Mouse (Mus musculus) lung, embryonic 15.5 days (tissue): ENCODE data around the gene Slfn14. TPM values are rescaled to one million over a fixed set of nuclear protein-coding genes. Genes with fewer than 3 reads are reported as not detected.
"Not testable (repeated sequence)": the region's sequence is repeated elsewhere in the genome, so short reads cannot be mapped to it uniquely, and the experiment has no call there.

Experiments used
- ATAC-seq: fragments of 200-750 bp; cut with Nextera tagmentation; 2 replicates; pipeline ENCODE4 v1.8.0; 2017; ENCODE audit warnings: moderate number of reproducible peaks, borderline replicate concordance; ENCODE audit not compliant: low FRiP score, low TSS enrichment; ENCODE audit errors: extremely low read depth
- H3K27ac ChIP-seq: fragments of 300-500 bp; sonication (generic); 2 replicates; pipeline ENCODE4 v1.5.1; 2015; ENCODE audit warnings: moderate library complexity, mild to moderate bottlenecking, inconsistent platforms
- H3K27me3 ChIP-seq: fragments of 300-500 bp; sonication (generic); 2 replicates; pipeline ENCODE4 v1.6.1; 2015; ENCODE audit warnings: inconsistent platforms
- H3K36me3 ChIP-seq: fragments of 300-500 bp; sonication (generic); 2 replicates; pipeline ENCODE4 v1.6.1; 2015; ENCODE audit warnings: inconsistent platforms
- H3K4me1 ChIP-seq: fragments of 300-500 bp; sonication (generic); 2 replicates; pipeline ENCODE4 v1.6.1; 2015; ENCODE audit warnings: inconsistent platforms
- H3K4me2 ChIP-seq: fragments of 300-500 bp; sonication (generic); 2 replicates; pipeline ENCODE4 v1.6.1; 2015; ENCODE audit warnings: inconsistent platforms, mild to moderate bottlenecking, moderate library complexity
- H3K4me3 ChIP-seq: fragments of 300-500 bp; sonication (generic); 2 replicates; pipeline ENCODE4 v1.5.1; 2015; ENCODE audit warnings: mild to moderate bottlenecking, inconsistent platforms
- H3K9ac ChIP-seq: fragments of 300-500 bp; sonication (generic); 2 replicates; pipeline ENCODE4 v1.6.1; 2015; ENCODE audit warnings: inconsistent platforms
- H3K9me3 ChIP-seq: fragments of 300-500 bp; sonication (generic); 2 replicates; pipeline ENCODE4 v1.6.1; 2016; ENCODE audit warnings: inconsistent platforms
- WGBS: fragments of 180-500 bp; shearing (Covaris S2); methylation state at CpG from one replicate; pipeline ENCODE4 v1.1.7; 2015; 5-methylcytosine and 5-hydroxymethylcytosine counted together
- polyA plus RNA-seq: library from polyadenylated mRNA; unstranded; fragments of >200 nt; fragmentation: Nextera tagmentation; extraction: Ambion mirVana; gene quantifications from 2 replicates; pipeline ENCODE4 v1.2.1, GENCODE M21; 2015

Gene Slfn14
- polyA plus RNA-seq, 1 experiment from 2014 or later: 0.27 TPM

GRCm38 (mm10) chr11:83279691-83280090, 6.8 kb downstream of the Slfn14 start:
- Histone ChIP-seq H3K4me1 (0 out of 2 replicates have a peak, but pooled peaks cover 7% of the 10 kb centered on the region), H3K4me2 (no peak overlapping the region), H3K4me3 (no peak overlapping the region), H3K9ac (no peak overlapping the region), H3K27me3 (no peaks in the 10 kb centered on the region; the same call in 1 of the 2 replicates), H3K36me3 (no peaks in the 10 kb centered on the region), H3K27ac (no peak overlapping the region), H3K9me3 (no peaks in the 10 kb centered on the region)
- no peak for ATAC-seq
- WGBS: 69% methylated on average over 6 of the region's 6 CpGs

- Histone ChIP-seq H3K4me1 (0 out of 2 replicates have a peak, but pooled peaks cover 7% of the 10 kb centered on the region), H3K9me3 (no peaks in the 10 kb centered on the region), H3K27ac (no peak overlapping the region), H3K27me3 (no peaks in the 10 kb centered on the region; the same call in 1 of the 2 replicates), H3K4me3 (no peak overlapping the region), H3K9ac (no peak overlapping the region), H3K36me3 (no peaks in the 10 kb centered on the region), H3K4me2 (no peak overlapping the region)
- 82% methylated on average over 4 of the region's 4 CpGs for WGBS
- ATAC-seq: no peak
These were observed 7.5 kb downstream of the Slfn14 start for GRCm38 (mm10) chr11:83279024-83279423.

- H3K4me2 ChIP-seq: no peak overlapping the region
- no peak overlapping the region for H3K4me3 ChIP-seq
- WGBS: 25% methylated on average over 7 of the region's 7 CpGs
- no peaks in the 10 kb centered on the region for H3K9me3 ChIP-seq
- ATAC-seq: no peak
- H3K36me3 ChIP-seq: no peaks in the 10 kb centered on the region
- no peak overlapping the region for H3K27ac ChIP-seq
- 0 out of 2 replicates have a peak, but pooled peaks cover 7% of the 10 kb centered on the region for H3K4me1 ChIP-seq
- no peak overlapping the region for H3K9ac ChIP-seq
- H3K27me3 ChIP-seq: no peaks in the 10 kb centered on the region; the same call in 1 of the 2 replicates
These were observed 10.3 kb downstream of the Slfn14 start for GRCm38 (mm10) chr11:83276251-83276650.

GRCm38 (mm10) chr11:83271951-83272843, 14.3 kb downstream of the Slfn14 start:
- H3K4me3 ChIP-seq: no peak overlapping the region
- no peak overlapping the region for H3K9ac ChIP-seq
- no peak for ATAC-seq

GRCm38 (mm10) chr11:83271151-83271950, 15.2 kb downstream of the Slfn14 start:
- ATAC-seq: peak; percentile 86
- H3K4me3 ChIP-seq: peak overlapping the region; percentile 53
- no peaks in the 10 kb centered on the region; the same call in 1 of the 2 replicates for H3K27me3 ChIP-seq
- peak overlapping the region; percentile 49 for H3K9ac ChIP-seq
- H3K36me3 ChIP-seq: no peaks in the 10 kb centered on the region
- H3K9me3 ChIP-seq: no peaks in the 10 kb centered on the region
- H3K4me2 ChIP-seq: peak overlapping the region; percentile 68
- peak overlapping the region; percentile 78 for H3K27ac ChIP-seq
- 0% methylated on average over 26 of the region's 26 CpGs for WGBS
- H3K4me1 ChIP-seq: peaks cover 9% of the 10 kb centered on the region; the same call in 1 of the 2 replicates

More at GRCm38 (mm10) chr11:83271951-83272843, 14.3 kb downstream of the Slfn14 start:
- H3K9me3 ChIP-seq: no peaks in the 10 kb centered on the region
- H3K4me2 ChIP-seq: peak overlapping the region; percentile 68; the same call in 1 of the 2 replicates
- peak overlapping the region; percentile 46 for H3K27ac ChIP-seq
- H3K27me3 ChIP-seq: no peaks in the 10 kb centered on the region; the same call in 1 of the 2 replicates
- 16% methylated on average over 2 of the region's 2 CpGs for WGBS
- peaks cover 9% of the 10 kb centered on the region; the same call in 1 of the 2 replicates for H3K4me1 ChIP-seq
- H3K36me3 ChIP-seq: no peaks in the 10 kb centered on the region

- Histone ChIP-seq H3K9me3 (no peaks in the 10 kb centered on the region), H3K4me1 (peaks cover 4% of the 10 kb centered on the region; the same call in 1 of the 2 replicates), H3K27ac (0 out of 2 replicates have a peak overlapping the region, but pooled peaks have one; percentile 78), H3K27me3 (no peaks in the 10 kb centered on the region; the same call in 1 of the 2 replicates), H3K4me3 (peak overlapping the region; percentile 53), H3K36me3 (no peaks in the 10 kb centered on the region), H3K9ac (peak overlapping the region; percentile 49), H3K4me2 (peak overlapping the region; percentile 68)
- 0% methylated on average over 6 of the region's 6 CpGs for WGBS
- peak; percentile 43; the same call in 1 of the 2 replicates for ATAC-seq
These were observed 15.7 kb downstream of the Slfn14 start for GRCm38 (mm10) chr11:83270842-83271150.

- Histone ChIP-seq H3K9me3 (no peaks in the 10 kb centered on the region), H3K4me1 (no peaks in the 10 kb centered on the region), H3K36me3 (no peaks in the 10 kb centered on the region), H3K27me3 (no peaks in the 10 kb centered on the region), H3K27ac (no peak overlapping the region), H3K4me2 (no peak overlapping the region), H3K9ac (no peak overlapping the region), H3K4me3 (no peak overlapping the region)
- no peak for ATAC-seq
- WGBS: 54% methylated on average over 3 of the region's 3 CpGs
These were observed 23.4 kb downstream of the Slfn14 start for GRCm38 (mm10) chr11:83263146-83263545.

GRCm38 (mm10) chr11:83262673-83263072, 23.9 kb downstream of the Slfn14 start:
- no peak for ATAC-seq
- Histone ChIP-seq H3K4me1 (no peaks in the 10 kb centered on the region), H3K36me3 (no peaks in the 10 kb centered on the region), H3K27ac (no peak overlapping the region), H3K4me2 (no peak overlapping the region), H3K27me3 (no peaks in the 10 kb centered on the region), H3K4me3 (no peak overlapping the region), H3K9me3 (no peaks in the 10 kb centered on the region), H3K9ac (no peak overlapping the region)
- WGBS: 87% methylated on average over 1 of the region's 1 CpGs

GRCm38 (mm10) chr11:83257211-83257610, 29.3 kb downstream of the Slfn14 start:
- 24% methylated on average over 5 of the region's 5 CpGs for WGBS
- not testable (repeated sequence) for H3K4me3 ChIP-seq, ATAC-seq, H3K27me3 ChIP-seq, H3K9ac ChIP-seq, H3K4me1 ChIP-seq, H3K9me3 ChIP-seq, H3K27ac ChIP-seq, H3K4me2 ChIP-seq, H3K36me3 ChIP-seq

GRCm38 (mm10) chr11:83239811-83240210, 46.7 kb downstream of the Slfn14 start:
- Histone ChIP-seq H3K4me2 (no peak overlapping the region), H3K9me3 (no peaks in the 10 kb centered on the region), H3K27ac (no peak overlapping the region), H3K4me3 (no peak overlapping the region), H3K9ac (no peak overlapping the region), H3K36me3 (no peaks in the 10 kb centered on the region), H3K27me3 (no peaks in the 10 kb centered on the region), H3K4me1 (no peaks in the 10 kb centered on the region)
- ATAC-seq: no peak
- WGBS: 12% methylated on average over 2 of the region's 2 CpGs

- no peak for ATAC-seq
- Histone ChIP-seq H3K9me3 (no peaks in the 10 kb centered on the region), H3K4me2 (no peak overlapping the region), H3K27me3 (no peaks in the 10 kb centered on the region), H3K9ac (no peak overlapping the region), H3K36me3 (no peaks in the 10 kb centered on the region), H3K4me3 (no peak overlapping the region), H3K27ac (no peak overlapping the region), H3K4me1 (no peaks in the 10 kb centered on the region)
- 80% methylated on average over 2 of the region's 2 CpGs for WGBS
These were observed 48.1 kb downstream of the Slfn14 start for GRCm38 (mm10) chr11:83238389-83238788.
